Mouse (Mus musculus): ENCODE results near the gene Slc35d2. TPM values are rescaled to one million over a fixed set of nuclear protein-coding genes. Genes with fewer than 3 reads are reported as not detected.

Gene Slc35d2
- total RNA-seq (2021): 1 to 10 TPM; 4.3 to 7.7 TPM
- long read RNA-seq, experiment 1, partial matches to known transcripts: 0 of 5 reads
- long read RNA-seq, experiment 1, other reads (novel, unspliced or antisense): 2 of 5 reads
- long read RNA-seq, experiment 2, transcript Slc35d2-201 (12 exons, 2,303 nt): major isoform, 9 of 15 reads
- long read RNA-seq, experiment 2, partial matches to known transcripts: 0 of 15 reads
- long read RNA-seq, experiment 2, other reads (novel, unspliced or antisense): 6 of 15 reads

DNA sequence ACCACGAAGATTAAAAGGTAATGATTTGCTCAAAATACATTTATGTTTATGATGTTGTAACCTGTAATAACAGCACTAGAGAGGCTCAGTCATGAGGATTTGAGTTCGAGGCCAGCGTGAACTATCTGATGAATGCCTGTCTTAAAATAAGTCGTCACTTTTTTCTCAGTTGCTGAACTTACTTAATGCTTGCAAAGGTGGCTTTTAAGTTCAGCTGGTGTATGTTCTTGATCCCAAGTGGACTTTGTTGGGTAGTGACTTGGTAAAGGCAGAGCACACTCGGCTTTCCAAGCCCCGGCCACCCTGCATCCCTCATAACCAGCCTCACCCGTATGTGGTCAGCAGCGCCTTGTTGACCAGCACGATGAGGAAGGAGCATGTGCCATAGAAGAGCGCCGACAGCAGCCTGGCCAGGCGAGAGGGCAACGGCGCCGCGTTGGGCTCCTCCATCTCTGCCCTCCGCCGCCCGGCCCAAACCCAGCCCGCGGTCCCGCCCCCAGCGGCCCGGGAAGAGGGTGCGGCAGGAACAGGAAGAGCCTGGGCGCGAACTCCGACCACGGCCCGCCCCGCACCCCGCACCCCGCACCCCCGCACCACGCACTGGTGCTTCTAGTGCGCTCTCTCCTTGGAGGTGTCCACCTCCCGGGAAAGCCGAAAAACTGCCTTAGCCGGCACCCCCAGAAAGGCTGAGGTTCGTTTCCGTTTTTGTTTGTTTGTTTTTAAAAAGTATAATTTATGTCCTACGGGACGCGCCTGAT lies at the start of gene Slc35d2:
TSS of gene Slc35d2 (minus strand) at position 511 of the 758 bp plus-strand sequence.
- DNase-seq (ENCODE audit: low spot score in 2 of 2): peak; percentile 77 to 84

DNA sequence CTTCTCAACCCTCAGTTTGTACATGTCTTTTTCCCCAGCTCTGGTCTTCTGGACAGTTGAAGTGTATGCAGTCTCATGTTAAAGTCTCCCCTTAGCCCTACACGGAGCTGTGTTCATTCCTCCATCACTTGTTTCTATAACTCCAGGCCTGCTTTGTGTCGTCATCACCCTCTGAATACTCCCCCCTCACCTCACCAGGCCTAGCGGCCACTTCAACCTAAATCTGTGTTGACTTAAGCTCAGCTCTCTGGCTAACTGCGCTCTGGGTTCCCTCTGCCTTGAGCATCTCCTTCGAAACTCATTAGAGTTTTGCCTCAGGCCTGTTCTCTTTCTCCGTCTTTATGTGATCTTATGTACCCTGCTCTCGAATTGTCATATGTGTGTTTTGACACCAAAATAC lies 48.8 kb upstream of the Slc35d2 start:
- DNase-seq (ENCODE audit: low spot score in 2 of 2): no peak

DNA sequence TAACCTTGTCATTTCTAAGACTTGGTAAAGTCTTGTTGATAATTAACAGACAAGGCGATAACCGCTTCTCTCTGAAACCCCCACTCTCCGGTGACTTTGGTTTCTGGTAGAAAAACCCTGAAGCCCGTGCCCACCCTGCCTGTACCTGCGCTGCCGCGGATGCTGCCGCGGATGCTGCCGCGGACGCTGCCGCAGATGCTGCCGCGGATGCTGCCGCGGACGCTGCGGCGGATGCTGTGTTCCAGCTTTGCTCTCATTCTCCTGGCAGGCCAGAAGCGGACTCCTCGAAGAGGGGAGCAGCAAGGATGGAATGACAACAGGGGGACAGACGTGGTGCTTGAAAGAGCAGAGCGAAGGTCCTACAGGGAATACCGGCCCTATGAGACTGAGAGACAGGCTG lies 40.6 kb upstream of the Slc35d2 start:
- no peak for DNase-seq (ENCODE audit: low spot score in 2 of 2)

DNA sequence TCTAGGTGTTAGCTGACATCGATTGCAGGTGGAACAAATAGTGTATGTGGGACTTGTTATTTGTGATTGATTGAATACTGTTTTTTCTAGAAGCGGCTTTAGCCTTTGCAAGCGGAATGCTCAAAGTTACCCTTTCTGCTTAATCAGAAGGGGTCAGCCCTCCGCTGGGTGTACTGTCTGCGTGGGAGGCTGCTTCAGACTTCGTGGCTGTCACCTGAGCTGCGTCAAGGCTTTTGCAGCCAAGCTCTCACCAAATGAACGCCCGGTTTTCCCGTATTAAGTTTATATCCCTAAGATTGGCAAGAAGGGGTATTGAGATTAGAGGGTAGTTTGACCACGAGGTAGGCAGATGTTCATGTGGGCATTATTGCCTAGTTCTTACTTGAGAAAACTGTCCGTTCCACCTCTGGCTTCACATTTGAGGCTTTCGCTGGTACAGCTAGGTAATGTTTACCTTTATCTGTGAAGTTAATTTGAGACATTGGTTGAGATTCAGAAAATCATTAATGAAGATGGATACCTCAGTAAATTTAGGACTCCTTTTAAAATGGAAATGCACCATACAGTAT lies 34.1 kb upstream of the Slc35d2 start:
- DNase-seq (ENCODE audit: low spot score in 2 of 2): no peak

DNA sequence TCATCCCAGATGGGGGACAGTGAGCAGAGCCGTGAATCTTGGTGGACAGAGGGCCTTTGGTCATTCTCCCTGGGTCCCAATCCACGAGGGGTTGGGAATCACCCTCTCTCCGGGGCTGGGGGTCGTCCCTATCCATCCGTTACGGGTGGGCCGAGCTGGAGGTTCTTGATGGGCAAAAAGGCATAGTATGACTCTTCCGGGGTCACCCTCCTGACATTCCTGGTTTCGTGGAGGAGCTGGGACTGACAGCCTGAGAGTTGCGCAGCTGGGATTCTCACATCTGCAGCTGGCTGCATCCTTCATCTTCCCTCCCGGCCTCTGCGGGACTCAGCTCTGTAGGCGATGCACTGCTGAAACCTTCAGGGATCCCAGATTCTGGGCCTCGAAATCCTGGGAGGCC lies 33.5 kb upstream of the Slc35d2 start:
- DNase-seq (ENCODE audit: low spot score in 2 of 2): peak in 1 of 2 experiments; percentile 26

DNA sequence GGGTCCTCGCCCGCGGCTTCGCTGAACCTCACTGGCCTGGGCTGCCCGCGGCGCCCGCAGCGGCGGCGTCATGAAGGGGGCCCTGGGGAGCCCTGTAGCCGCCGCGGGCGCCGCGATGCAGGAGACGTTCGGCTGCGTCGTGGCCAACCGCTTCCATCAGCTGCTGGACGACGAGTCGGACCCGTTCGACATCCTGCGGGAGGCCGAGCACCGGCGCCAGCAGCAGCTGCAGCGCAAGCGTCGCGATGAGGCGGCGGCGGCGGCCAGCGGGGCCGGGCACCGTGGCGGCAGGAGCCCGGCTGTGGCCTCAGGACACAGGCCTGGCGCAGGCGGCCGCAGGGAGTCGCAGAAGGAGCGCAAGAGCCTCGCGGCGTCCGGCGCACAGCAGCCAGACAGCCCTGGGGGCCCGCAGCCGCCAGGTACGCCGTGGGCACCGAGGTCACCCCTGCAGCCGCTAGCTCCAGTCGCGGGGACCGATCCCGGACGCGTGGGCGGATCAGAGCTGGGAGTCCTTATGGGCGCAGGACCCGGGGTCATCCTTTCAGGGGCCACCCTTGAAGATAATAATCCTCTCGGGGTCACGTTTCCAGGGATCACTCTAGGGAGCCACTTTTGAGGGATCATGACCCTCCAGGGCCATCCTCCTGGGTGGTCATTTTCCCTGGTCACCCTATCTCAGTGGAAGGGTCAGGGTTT lies 32.9 kb upstream of the Slc35d2 start:
- peak in 1 of 2 experiments; percentile 58 for DNase-seq (ENCODE audit: low spot score in 2 of 2)

DNA sequence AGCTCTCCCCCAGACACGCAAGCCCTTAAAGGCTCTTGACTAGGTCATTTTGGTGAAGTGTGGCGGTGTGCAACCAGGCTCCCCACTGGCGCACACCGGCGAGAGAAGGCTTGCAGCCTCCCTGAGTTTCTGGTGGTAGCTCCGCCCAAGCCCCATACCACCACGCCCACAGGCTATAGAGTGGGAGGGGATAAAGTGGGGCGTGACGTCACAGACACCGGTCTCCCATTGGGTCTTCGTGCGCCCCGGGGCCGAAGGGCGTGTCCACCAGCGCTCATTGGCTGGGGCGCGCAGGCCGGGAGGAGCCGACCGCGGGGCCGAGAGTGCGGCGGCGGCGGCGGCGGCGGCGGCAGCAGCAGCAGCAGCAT lies 32.4 kb upstream of the Slc35d2 start, which contains the start of gene Habp4:
TSS of gene Habp4 (plus strand) at position 277 of the 368 bp plus-strand sequence.
- DNase-seq (ENCODE audit: low spot score in 2 of 2): peak; percentile 97

DNA sequence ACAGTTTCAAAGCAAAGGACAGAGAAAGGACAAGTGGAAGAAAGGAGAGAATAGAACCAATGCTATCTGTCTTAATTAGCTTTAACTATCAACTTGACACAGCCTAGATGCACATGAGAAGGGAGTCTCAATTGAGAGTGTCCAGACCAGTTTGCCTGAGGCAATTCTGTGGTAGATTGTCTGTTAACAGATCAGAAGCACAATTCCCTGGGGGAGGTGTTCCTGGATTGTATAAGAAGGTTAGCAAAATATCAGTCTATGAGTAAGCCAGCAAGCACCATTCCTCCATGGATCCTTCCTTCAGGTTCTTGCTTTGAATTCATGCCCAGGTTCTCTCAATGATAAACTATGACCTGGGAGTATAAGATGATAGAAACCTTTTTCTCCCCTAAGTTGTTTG lies 27.8 kb upstream of the Slc35d2 start:
- DNase-seq (ENCODE audit: low spot score in 2 of 2): no peak

DNA sequence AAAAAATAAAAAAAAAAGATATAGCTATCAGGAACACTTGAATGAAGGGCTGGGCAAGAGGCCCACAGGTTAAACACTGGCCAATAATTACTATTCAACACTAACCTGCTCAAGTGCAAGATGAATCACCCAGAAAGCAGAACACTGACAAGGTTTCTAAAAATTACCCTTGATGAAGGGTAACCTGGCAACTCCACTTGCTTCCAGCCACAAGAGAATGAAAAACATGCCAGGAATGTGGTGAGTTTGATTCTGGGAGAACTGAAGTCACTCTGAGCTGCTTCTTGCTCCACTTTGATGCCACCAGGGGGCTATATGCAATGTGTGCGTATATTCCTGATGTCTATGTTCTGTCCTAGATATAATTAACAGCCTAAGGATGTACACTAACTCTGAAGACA lies 26.0 kb upstream of the Slc35d2 start:
- DNase-seq (ENCODE audit: low spot score in 2 of 2): no peak

DNA sequence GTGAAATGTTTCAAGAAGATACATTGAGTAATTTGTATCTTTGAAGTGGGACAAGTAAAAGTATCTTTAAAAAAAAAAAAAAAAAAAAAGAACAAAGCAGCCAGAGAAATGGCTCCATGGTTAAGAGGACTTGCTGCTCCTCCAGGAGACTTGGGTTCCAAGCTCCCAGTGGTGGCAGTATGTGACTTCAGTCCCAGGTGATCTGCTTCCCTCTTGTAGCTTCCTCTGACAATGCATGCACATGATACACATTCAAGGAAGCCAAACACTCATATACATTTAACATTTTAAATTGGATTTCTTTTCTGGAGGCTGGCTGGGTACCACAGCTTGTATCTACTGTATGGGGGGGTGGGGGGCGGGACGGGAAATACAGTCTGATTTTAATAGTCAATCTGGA lies 25.5 kb upstream of the Slc35d2 start:
- no peak for DNase-seq (ENCODE audit: low spot score in 2 of 2)

DNA sequence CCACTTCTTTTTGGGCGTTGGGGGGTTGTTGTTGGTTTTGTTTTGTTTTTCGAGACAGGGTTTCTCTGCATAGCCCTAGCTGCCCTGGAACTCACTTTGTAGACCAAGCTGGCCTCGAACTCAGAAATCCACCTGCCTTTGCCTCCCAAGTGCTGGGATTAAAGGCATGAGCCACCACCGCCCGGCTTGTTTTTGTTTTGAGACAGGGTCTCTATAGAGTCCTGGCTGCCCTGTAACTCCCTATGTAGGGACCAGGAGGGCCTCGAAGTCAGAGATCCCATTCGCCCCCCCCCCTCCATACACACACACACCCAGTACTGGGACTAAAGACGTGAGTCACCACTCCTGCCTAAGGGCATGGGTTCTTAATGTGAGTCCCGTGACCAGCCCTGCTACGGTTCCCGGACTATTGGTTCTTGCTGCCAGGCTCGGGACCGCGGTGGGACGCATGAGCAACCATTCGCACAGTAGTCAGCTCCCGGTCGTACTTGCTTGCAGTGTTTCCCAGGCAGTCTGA lies 24.6 kb upstream of the Slc35d2 start:
- DNase-seq (ENCODE audit: low spot score in 2 of 2): peak; percentile 46 to 64

DNA sequence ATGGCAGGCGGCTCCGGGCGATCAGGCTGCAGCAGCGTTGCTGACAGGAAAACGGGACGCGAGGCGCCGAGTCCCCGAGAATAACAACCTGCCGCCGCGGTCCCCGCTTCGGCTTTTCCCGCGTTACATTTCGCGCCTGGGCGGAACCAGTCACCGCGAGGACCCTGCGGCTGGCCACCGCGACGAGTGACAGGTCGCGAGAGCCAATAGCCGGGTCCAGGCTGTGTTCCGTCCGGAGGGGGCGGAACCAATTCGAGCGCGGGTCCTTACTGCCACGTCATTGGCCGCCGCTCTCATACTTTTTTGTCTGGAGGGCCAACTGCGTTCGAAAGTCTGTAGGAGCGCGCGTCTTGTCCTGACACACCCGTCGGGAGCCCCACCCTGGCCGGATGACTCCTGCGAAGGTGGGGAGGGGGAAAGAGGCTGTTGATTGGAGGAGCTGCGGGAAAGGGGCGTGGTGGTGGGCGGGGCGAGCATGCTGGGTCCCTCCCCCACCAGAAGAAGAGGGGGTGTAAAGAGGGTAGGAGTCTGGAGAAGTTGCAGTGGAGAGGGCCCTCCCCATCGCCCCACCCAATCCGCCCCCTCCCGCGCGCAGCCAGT lies 24.0 kb upstream of the Slc35d2 start, which contains the start of gene Zfp367:
TSS of gene Zfp367 (minus strand) at position 120 of the 600 bp plus-strand sequence.
- peak; percentile 96 for DNase-seq (ENCODE audit: low spot score in 2 of 2)

DNA sequence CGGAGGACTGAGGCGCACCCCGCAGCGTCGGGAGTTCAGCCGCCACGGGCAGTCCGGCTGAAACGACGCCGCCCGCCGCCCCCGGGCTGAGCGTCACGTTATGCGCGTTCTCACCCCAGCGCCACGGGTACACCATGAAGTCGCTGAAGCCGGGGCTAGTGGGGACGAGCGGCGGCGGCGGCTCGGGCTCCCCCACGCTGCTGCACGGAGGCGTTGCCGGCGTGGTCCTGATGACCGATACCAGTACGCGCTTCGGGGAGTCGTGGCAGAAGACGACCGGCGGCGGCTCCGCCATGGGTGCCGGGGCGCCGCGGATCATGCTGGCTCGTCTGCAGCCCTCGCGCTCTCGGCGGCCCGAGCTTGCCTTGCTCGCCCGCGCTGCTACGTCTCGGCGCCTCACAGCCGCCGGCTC lies 23.5 kb upstream of the Slc35d2 start:
- no peak for DNase-seq (ENCODE audit: low spot score in 2 of 2)

DNA sequence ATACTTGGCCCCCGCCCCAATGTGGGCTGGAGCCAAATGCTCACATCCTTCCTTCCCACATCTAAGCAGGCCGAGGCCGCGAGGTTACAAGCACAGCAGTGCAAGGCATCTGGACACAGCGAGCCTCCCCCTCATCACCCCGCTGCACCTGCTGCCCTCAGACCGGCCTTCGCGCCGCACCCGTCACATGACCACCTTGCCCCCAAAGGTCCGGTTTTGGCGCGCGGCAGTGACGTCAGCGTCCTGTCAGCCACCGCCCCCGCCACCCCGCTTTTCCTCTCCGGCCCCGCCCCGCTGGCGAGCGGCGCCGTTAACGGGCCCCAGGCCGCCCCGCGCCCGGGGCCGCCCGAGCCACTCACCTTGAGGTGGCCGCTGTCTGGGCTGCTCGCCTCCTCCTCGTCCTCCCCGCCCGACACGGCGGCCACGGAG lies 23.1 kb upstream of the Slc35d2 start:
- peak; percentile 85 to 88 for DNase-seq (ENCODE audit: low spot score in 2 of 2)

DNA sequence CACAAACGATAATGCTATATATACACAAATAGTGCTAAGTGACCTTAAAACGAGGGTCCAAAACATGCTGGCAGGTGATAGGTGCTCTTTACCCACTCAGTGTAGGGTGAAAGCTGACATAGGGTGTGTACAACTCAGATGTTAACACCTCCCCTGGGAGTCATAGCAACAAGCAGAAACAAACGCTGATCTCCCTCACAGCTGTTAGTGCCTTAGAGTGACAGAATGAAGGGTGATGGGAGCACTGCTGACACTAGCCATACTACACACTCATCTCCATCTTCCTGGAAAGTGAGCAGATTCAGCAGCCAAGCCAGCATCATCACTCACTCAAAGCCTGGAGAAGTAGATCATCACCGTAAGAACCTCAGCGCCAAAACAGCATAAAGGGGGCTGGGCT lies 21.0 kb upstream of the Slc35d2 start:
- DNase-seq (ENCODE audit: low spot score in 2 of 2): no peak

DNA sequence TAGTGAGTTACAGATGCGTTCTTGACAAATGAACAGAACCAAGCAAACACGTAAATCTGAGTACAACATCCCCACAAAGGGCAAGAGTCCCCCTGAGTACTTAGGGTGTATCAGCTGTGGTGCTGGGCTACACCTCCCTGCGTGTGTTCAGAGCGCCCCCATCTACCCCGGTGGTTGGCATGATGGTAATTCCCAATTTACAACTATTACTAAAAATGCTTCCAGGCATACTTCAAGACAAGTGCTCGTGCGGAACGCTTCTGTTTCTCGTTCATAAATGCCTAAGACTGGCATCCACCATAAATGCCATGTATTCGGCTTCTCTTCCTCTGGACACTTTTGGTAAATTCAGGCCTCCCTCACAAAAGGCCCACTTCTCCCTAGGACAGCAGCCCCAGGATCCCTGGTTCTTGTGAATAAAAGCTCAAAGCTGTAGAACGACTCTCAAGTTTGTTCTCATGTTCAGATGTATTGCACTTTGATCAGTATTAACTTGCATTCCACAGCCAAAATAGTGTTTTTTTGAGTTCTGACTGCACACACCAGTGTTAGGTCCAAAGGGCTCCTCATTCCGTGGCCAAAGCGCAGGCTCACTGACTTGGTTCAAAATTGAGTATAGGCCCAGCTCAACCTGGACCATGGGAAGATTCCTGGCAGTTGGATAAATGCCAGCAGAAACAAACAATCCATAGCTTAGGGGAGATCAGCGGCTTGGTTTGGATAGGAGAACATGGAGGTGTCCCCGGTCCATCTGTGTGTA lies 628 bp upstream of the Slc35d2 start:
- peak; percentile 42 to 49 for DNase-seq (ENCODE audit: low spot score in 2 of 2)

DNA sequence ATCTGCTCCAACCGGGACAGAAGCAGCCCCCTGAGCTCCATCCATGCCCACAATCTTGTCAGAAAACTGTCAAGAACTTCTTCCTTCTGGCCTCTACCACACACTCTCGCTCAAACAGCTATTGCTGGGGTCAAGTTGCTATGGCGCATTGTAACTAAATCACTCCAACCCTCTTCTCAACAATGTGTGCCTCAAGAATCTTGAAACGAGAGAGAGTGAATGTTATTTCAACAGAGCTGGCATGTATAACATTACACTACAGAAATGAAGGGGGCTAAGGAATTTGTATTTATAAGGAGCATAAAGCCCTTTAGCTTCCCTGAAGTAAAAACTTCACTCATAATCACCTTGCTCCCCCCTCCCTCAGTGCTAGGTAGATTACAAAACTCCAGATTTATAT lies 2.9 kb downstream of the Slc35d2 start:
- no peak for DNase-seq (ENCODE audit: low spot score in 2 of 2)

DNA sequence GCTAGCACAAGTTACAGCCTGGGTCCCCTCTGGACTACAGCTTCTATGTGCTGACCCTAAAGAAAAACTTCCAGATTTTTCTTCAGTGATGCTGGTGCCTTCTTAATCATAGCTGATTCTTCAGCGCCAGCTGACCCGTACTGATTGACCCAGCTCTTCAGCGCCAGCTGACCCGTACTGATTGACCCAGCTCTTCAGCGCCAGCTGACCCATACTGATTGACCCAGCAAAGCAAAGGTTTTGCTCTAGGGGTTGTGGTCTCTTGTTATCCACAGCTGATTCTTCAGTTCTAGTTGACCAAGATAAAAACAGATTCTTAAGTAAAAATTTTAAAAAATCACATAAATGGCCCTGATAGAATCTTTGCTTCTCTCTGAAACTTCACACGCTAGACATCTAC lies 4.3 kb downstream of the Slc35d2 start:
- DNase-seq (ENCODE audit: low spot score in 2 of 2): no peak

DNA sequence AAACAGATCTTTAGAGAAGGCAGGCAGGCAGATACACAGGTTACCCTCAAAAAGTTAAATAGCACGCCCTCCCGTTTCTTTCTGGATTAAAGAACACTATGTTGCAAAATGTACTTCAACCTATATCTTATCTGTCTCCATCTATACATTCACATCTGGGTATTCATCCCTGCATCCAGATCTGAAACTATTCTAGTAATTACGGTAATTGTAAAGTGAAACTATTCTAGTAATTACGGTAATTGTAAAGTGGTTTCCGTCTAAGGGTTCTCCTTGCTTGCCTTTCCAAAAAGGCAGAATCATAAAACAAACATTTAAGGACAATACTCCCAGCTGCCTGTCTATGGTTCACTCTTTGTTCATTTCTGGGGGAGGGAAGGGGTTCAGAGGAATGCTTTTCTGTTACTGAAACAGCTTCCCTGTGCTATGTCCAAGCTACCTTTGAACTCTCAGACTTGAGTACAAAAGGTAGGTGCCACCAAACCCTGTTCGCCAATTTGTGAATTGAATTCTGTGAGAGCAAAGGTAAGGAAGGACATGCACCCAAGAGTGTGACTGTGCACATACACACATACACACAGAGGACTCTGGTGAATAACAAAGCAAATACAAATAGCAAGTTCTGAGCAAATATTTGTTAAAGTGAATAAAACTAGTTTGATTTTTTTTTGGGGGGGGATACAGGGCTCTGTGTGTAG lies 5.5 kb downstream of the Slc35d2 start:
- no peak for DNase-seq (ENCODE audit: low spot score in 2 of 2)

DNA sequence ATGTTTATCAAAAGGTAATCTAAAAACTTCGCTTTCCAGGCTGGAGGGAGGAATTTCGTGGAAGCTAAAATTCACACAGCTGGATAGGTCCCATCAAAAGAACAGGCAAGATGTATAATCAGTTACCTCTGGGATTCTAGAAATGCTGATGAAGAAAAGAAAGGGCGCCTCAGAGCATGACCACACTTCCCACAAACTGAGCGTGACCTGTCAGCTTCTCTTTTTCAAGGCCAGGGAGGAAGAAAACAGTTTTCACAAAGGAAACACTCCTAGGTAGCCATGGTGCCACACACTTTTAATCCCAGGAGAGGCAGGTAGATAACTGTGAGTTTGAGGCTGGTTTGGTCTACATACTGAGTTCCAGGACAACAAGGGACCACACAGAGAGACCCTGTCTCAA lies 8.4 kb downstream of the Slc35d2 start:
- DNase-seq (ENCODE audit: low spot score in 2 of 2): no peak
